Mouse (Mus musculus): Measurements from ENCODE around the gene Klrc3.
"Not testable (repeated sequence)": the region's sequence is repeated elsewhere in the genome, so short reads cannot be mapped to it uniquely, and the experiment has no call there.

DNA sequence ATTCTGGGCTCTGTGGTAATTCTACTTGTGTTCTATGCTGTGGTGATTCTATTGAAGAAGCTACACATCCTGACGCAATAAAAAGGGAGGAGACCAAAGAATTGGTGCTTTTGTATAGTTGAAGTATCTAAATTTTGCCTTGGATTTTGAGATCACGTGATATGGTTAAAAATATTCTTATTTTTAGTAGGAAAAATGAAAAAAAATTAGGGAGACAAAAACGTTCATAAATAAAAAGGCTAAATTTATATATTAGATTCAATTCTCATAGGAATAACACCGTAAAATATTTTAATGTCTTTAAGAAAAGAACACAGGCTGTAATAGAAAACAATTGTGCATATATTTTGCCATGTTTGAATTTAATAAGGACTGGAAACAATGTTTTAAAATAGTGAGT is 17.5 kb upstream of the Klrc3 start, which contains the start of gene Klrc2:
- not testable (repeated sequence) for TF ChIP-seq EP300, CTCF (IDR thresholded peaks at IDR 0.05; ENCODE audit: low read depth)
